Mouse (Mus musculus): Measurements from ENCODE around the gene Numa1.

- TF ChIP-seq GATA1 (IDR thresholded peaks at IDR 0.05; ENCODE audit: borderline replicate concordance, low read length) (no peak), FLI1 (IDR thresholded peaks at IDR 0.05; ENCODE audit: low read length) (no peak)
Observed at GRCm38 (mm10) chr7:102006520-102006919, 72.6 kb downstream of the Numa1 start.
